Mouse (Mus musculus) retina, postnatal 1 day (tissue): ENCODE measurements around the gene Clybl.

ENCODE experiments used
- DNase-seq: peaks from one replicate; pipeline ENCODE4 v3.0.0-alpha.2; 2012

Gene Clybl

GRCm38 (mm10) chr14:122434039-122434438 is 252.5 kb downstream of the Clybl start:
- DNase-seq: no peak

DNA sequence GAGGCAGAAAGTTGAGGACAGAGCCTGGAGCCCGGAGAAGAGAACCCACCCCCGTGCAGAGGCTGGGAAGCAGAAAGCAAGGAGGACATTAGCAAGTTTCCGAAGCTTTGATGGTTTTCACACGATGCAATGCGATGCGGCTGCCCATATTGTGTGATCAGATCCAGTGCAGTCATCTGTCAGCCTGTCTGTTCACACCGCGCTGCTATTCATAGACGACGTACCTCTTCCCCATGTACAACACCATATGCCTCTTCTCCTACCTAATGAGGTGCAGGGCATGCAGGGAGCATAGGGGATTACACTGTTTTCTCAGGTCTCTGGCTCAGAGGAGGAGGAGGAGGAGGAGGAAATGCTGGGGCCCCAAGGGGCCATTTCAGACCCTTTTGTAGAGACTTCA is 255.3 kb downstream of the Clybl start:
- DNase-seq: no peak

GRCm38 (mm10) chr14:122449601-122450495 is 268.3 kb downstream of the Clybl start:
- no peak for DNase-seq

- DNase-seq: peak; percentile 95
Measured at GRCm38 (mm10) chr14:122450496-122451382, 269.2 kb downstream of the Clybl start, which contains the start of gene Gm5089. Gene Gm5089, minus strand, starts transcription at chr14:122451115.

GRCm38 (mm10) chr14:122451551-122452145 is 270.1 kb downstream of the Clybl start:
- peak; percentile 40 for DNase-seq
